Mouse (Mus musculus) frontal cortex, adult 2 months (tissue): ENCODE results near the gene Pomc. TPM values are rescaled to one million over a fixed set of nuclear protein-coding genes. Genes with fewer than 3 reads are reported as not detected.

Source experiments
- DNase-seq, 2 experiments: peaks; one replicate each; pipeline ENCODE4 v3.0.0; 2022; ENCODE audit warnings: low spot score in 1 of 2; ENCODE audit errors: extremely low spot score in 1 of 2
- polyA plus RNA-seq: library from polyadenylated mRNA; depleted of rRNA; stranded (reverse); fragments of >200 nt; gene quantifications from 2 replicates; pipeline ENCODE4 v1.2.3, GENCODE M21; 2012; rRNA removed

Pomc gene
- polyA plus RNA-seq = 5.6 and 5.8 TPM in 2 replicates

- no peak for DNase-seq
Observed at GRCm38 (mm10) chr12:3954651-3955050, at the start of gene Pomc. Gene Pomc, plus strand, starts transcription at chr12:3954951.

- no peak for DNase-seq
Observed at GRCm38 (mm10) chr12:3905436-3905835, 49.3 kb upstream of the Pomc start.

GRCm38 (mm10) chr12:3906308-3906707, 48.4 kb upstream of the Pomc start:
- DNase-seq = no peak

GRCm38 (mm10) chr12:3907008-3907407, 47.7 kb upstream of the Pomc start:
- DNase-seq = no peak

GRCm38 (mm10) chr12:3907418-3907817, 47.3 kb upstream of the Pomc start:
- DNase-seq = no peak

- DNase-seq = no peak
Observed at GRCm38 (mm10) chr12:3910466-3911093, 44.2 kb upstream of the Pomc start.

- no peak for DNase-seq
Observed at GRCm38 (mm10) chr12:3911831-3912348, 42.9 kb upstream of the Pomc start.

- DNase-seq = no peak
Observed at GRCm38 (mm10) chr12:3915852-3916251, 38.9 kb upstream of the Pomc start.

- no peak for DNase-seq
Observed at GRCm38 (mm10) chr12:3917668-3918341, 36.9 kb upstream of the Pomc start.

GRCm38 (mm10) chr12:3918577-3918976, 36.2 kb upstream of the Pomc start:
- DNase-seq = no peak

- no peak for DNase-seq
Observed at GRCm38 (mm10) chr12:3919423-3919822, 35.3 kb upstream of the Pomc start.

GRCm38 (mm10) chr12:3926127-3926526, 28.6 kb upstream of the Pomc start:
- peak in 1 of 2 experiments; percentile 88 for DNase-seq

GRCm38 (mm10) chr12:3928841-3929240, 25.9 kb upstream of the Pomc start:
- peak in 1 of 2 experiments; percentile 65 for DNase-seq

GRCm38 (mm10) chr12:3930090-3930865, 24.5 kb upstream of the Pomc start:
- peak in 1 of 2 experiments; percentile 59 for DNase-seq

GRCm38 (mm10) chr12:3942026-3942425, 12.7 kb upstream of the Pomc start:
- no peak for DNase-seq

- no peak for DNase-seq
Observed at GRCm38 (mm10) chr12:3944454-3945073, 10.2 kb upstream of the Pomc start.

GRCm38 (mm10) chr12:3947503-3947902, 7.2 kb upstream of the Pomc start:
- no peak for DNase-seq

GRCm38 (mm10) chr12:3955371-3955770, 620 bp downstream of the Pomc start:
- no peak for DNase-seq

GRCm38 (mm10) chr12:3956351-3956750, 1.6 kb downstream of the Pomc start:
- peak in 1 of 2 experiments; percentile 40 for DNase-seq

- peak; percentile 85 to 87 for DNase-seq
Observed at GRCm38 (mm10) chr12:3959791-3960543, 5.2 kb downstream of the Pomc start.
